Mouse (Mus musculus): ENCODE data around the gene Ccdc138.
A peak's percentile ranks its signal among the peaks of the same experiment; 100 is the strongest.

Gene Ccdc138

DNA sequence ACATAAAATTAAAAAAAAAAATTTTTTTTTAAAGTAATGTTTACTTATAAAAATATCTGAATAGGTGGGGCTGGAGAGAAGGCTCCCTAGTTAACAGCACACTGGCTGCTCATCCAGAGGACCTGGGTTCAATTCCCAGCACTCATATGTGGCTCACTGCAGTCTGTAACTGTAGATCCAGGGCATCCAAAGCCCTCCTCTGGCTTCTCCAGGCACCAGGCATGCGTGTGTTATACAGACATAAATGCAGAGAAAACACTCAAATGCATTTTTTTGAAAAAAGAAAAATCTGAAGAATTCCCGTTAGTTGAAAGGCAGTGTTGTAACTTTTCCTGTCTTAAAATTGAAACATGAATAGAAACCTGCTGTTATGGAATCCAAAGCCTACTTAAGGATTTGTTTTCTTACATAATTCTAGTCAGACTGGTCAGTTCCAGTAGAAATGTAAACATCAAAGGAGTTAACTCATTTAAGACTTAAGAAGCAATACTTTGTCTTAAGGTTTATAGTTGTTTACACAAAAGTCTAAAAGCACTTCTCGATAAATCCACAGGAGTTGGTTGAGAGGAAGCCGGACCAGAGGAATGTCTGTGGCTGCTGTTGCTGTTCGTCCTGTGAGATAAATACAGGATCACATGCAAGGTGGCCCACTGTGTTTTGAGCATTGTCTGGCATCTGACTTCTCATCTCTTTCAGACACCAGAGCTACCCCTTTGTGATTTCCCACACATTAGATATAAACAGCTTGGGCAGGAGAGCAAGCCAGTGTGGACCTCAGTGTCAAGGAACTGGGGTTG, 87.9 kb downstream of the Ccdc138 start:
- DNase-seq (ENCODE audit: low read depth, low spot score): no peak

GRCm38 (mm10) chr10:58594486-58594885, 96.7 kb downstream of the Ccdc138 start:
- no peak for DNase-seq (ENCODE audit: low read depth, low spot score)

DNA sequence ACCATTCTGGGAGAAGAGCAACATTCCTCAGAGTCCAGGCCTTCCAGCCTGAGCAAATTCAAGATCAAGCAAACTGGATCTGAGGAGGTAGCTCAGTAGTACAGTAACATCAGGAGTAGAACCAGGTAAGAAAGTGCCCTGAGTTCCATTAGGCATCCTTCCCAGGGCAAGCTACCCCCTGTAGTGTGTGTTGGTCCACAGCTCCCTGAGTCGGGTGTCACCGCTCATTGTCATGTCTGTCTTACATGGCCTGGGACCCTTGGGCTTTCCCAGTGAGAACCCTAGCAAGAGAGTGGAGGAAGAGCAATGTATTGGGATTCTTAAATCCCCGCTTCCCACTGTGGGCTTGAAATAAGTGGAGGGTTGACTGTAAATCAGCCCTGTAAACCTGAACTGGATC, 97.4 kb downstream of the Ccdc138 start:
- DNase-seq (ENCODE audit: low read depth, low spot score): no peak

DNA sequence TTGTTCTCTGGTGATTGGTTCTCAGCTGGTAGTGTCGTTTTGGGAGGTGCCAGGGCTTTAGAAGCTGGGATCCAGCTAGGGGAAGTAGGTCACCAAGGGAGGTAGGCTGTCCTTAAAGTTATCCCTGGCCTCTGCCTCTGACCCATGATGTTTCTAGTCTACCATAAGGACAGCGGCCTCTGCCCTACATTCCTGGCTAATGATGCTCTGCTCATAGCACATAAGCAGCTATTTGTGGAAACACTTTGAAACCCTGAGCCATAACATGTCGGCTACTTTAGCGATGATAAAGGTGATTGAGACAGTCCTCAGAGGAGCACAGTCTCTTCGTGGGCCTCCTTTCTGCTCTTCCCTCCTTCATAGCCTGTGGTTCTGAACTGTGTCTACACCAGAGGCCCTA, 98.1 kb downstream of the Ccdc138 start:
- DNase-seq (ENCODE audit: low read depth, low spot score): no peak

GRCm38 (mm10) chr10:58600151-58600550, 102.4 kb downstream of the Ccdc138 start:
- no peak for DNase-seq (ENCODE audit: low read depth, low spot score)

GRCm38 (mm10) chr10:58600983-58601382, 103.2 kb downstream of the Ccdc138 start:
- no peak for DNase-seq (ENCODE audit: low read depth, low spot score)

GRCm38 (mm10) chr10:58601431-58601901, 103.7 kb downstream of the Ccdc138 start:
- DNase-seq (ENCODE audit: low read depth, low spot score): no peak

- no peak for DNase-seq (ENCODE audit: low read depth, low spot score)
These were observed 104.2 kb downstream of the Ccdc138 start for GRCm38 (mm10) chr10:58601946-58602345.

DNA sequence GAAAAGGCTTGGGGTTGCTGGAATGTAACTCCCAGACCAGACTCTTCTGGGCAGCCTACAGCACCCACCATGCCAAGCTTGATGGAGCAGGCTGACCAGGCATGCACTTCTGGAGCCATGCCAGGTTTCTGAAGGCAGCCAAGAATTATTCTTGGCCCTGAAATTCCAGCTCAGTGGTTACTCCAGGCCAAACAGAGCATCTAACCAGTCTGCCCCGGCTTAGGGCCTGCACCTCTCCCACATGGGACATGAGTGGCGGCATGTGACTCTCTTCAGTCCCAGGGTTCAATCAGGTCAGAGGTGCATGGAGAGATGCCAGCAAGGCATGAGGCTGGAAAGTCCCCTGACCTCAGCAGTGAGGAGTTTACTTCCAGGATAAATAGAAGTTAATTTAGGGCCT, 107.0 kb downstream of the Ccdc138 start:
- DNase-seq (ENCODE audit: low read depth, low spot score): no peak

DNA sequence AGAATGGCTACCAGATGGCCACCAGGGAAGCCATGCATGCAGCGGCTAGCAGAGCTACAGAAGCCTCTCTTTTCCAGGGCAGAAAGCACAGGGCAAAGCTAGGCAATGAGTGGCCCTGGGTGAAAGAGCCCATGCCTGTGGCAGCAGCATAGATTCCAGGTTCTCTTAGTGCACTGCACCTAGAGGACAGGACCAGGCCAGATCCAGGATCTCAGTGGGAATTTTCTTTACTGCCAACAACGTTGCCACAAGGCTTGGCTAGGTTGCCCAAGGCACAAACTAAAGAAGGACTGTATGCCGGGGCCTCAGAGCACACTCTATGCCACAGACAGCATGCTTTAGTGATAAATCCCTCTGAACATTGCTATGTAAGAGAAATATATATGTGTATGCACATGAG, 108.6 kb downstream of the Ccdc138 start:
- no peak for DNase-seq (ENCODE audit: low read depth, low spot score)

- no peak for DNase-seq (ENCODE audit: low read depth, low spot score)
These were observed 111.1 kb downstream of the Ccdc138 start for GRCm38 (mm10) chr10:58608858-58609257.

- DNase-seq (ENCODE audit: low read depth, low spot score): no peak
These were observed 112.9 kb downstream of the Ccdc138 start for GRCm38 (mm10) chr10:58610484-58611261.

GRCm38 (mm10) chr10:58614601-58615000, 116.9 kb downstream of the Ccdc138 start:
- DNase-seq (ENCODE audit: low read depth, low spot score): no peak

DNA sequence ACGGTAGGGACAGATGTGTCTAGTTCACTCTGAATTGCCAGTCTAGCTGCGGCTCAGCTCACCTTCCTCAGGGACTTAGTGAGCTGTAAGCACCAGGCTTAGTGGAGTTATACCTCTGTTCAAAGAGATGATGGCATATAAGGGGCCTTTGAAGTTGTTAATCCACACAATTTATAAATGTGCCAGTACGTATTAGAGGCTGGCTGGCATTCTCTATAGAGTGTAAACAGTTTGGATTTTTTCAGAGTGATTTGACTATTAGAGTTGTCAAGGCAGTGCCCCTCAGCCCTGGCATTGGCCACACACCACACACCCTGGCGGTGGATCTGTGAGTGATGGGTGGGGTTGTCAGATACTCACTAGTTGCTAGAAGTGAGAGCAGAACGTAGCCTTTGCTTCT, 118.8 kb downstream of the Ccdc138 start:
- no peak for DNase-seq (ENCODE audit: low read depth, low spot score)

DNA sequence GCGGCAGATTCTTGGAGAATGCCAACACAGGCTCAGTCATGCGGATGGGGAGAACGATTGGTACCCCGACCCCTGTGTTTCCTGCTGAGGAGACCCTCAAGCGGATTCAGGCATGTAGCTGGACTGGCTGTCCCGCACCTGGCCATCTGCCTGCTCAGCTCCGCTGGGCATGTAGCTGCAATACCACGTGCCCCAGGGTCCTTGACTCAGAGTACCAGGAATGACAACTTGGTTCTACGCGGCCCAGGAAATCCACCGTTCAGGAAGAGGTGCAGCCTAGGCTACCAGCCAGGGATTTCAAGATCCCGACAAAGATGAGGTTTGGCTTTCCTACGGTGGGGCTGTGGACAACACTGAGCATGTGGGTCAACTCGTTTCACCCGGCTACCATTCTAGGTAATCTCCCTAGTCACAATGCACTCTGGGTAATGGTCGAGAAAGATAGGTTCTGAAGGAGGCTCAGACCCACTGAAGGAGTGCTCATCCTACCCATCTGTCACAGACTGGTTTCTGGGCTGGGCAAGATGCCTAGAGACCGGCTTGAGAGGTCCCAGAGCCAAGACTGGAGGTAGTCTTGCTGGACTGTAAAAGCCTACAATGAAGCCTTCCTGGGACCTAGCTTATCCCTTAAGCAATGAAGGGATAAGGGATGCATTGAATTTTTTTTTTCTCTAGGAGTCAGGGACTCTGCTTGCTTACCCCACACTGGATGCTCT, 120.9 kb downstream of the Ccdc138 start:
- no peak for DNase-seq (ENCODE audit: low read depth, low spot score)

DNA sequence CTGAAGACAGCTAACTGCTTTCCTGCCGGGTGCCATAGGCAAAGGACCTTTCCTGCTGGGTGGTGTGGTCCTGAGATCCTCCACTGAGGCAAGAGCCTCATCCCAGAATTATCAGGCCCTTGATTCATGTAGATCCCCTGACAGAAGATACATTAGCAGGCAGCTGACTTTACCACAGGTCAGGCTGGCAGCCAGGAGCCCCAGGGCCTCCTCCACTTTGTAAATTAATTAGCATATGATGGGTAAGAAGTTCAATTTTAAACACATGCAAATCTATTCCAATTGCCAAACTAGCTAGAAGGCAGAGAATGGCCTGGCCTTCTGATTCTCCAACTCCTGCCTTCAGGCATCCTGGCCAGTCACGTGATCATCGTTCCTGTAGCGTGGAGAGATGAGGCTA, 121.5 kb downstream of the Ccdc138 start:
- no peak for DNase-seq (ENCODE audit: low read depth, low spot score)

GRCm38 (mm10) chr10:58624848-58625711, 127.3 kb downstream of the Ccdc138 start:
- peak; percentile 14 for DNase-seq (ENCODE audit: low read depth, low spot score)
